Mouse (Mus musculus): ENCODE measurements around the gene Kdm4d. TPM values are rescaled to one million over a fixed set of nuclear protein-coding genes. Genes with fewer than 3 reads are reported as not detected.
"Not testable (repeated sequence)": the region's sequence is repeated elsewhere in the genome, so short reads cannot be mapped to it uniquely, and the experiment has no call there.

Kdm4d gene
- polyA plus RNA-seq, 1 experiment from 2014 or later, result 0.74 TPM

- not testable (repeated sequence) for H3K36me3 ChIP-seq (replicated peaks; ENCODE audit: control insufficient read depth, insufficient read depth); ATAC-seq (ENCODE audit: low FRiP score); H3K4me2 ChIP-seq (replicated peaks); H3K9me3 ChIP-seq (ENCODE audit: control insufficient read depth, low read length); H3K27ac ChIP-seq; H3K4me1 ChIP-seq (replicated peaks; ENCODE audit: control insufficient read depth, insufficient read depth, low read length); DNase-seq (ENCODE audit: low spot score); H3K4me3 ChIP-seq (replicated peaks; ENCODE audit: low read length); H3K9ac ChIP-seq; H3K27me3 ChIP-seq (ENCODE audit: control insufficient read depth, insufficient read depth, low read length)
- 84% methylated on average over 12 of the region's 12 CpGs for WGBS
Observed at GRCm38 (mm10) chr9:14463668-14464067, 36.6 kb downstream of the Kdm4d start.

GRCm38 (mm10) chr9:14462536-14462935 lies 37.7 kb downstream of the Kdm4d start:
- H3K9ac ChIP-seq; ATAC-seq (ENCODE audit: low FRiP score); H3K4me1 ChIP-seq (replicated peaks; ENCODE audit: control insufficient read depth, insufficient read depth, low read length); H3K36me3 ChIP-seq (replicated peaks; ENCODE audit: control insufficient read depth, insufficient read depth); H3K27me3 ChIP-seq (ENCODE audit: control insufficient read depth, insufficient read depth, low read length); H3K4me3 ChIP-seq (replicated peaks; ENCODE audit: low read length); H3K9me3 ChIP-seq (ENCODE audit: control insufficient read depth, low read length); H3K27ac ChIP-seq; DNase-seq (ENCODE audit: low spot score); H3K4me2 ChIP-seq (replicated peaks): not testable (repeated sequence)
- 94% methylated on average over 1 of the region's 1 CpGs for WGBS

DNA sequence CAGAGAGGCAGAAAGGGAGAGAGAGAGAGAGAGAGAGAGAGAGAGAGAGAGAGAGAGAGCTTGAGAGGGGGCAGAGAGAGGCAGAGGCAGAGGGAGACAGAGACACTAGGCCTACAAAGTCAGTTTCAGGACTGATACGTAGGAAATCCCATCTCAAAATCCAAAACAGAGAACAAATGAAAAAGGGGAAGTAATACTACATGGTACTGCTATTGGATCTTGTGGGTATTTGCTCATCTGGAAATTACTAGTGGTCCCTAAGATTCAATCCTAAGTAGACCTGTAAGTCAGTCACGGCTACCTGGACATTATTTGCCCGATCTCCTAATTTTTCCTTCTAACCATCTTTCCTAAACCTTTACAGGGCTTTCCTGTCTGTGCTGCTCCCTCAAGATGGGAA lies 44.0 kb downstream of the Kdm4d start:
- no peak for DNase-seq (ENCODE audit: low spot score)
- Histone ChIP-seq H3K9ac (no peak overlapping the region), H3K27me3 (ENCODE audit: control insufficient read depth, insufficient read depth, low read length) (no peaks in the 10 kb centered on the region), H3K4me2 (replicated peaks) (no peak overlapping the region), H3K9me3 (ENCODE audit: control insufficient read depth, low read length) (no peaks in the 10 kb centered on the region), H3K36me3 (replicated peaks; ENCODE audit: control insufficient read depth, insufficient read depth) (no peaks in the 10 kb centered on the region), H3K4me1 (replicated peaks; ENCODE audit: control insufficient read depth, insufficient read depth, low read length) (no peaks in the 10 kb centered on the region), H3K27ac (no peak overlapping the region), H3K4me3 (replicated peaks; ENCODE audit: low read length) (no peak overlapping the region)
- WGBS, result 99% methylated on average over 3 of the region's 3 CpGs
- no peak for ATAC-seq (ENCODE audit: low FRiP score)

- H3K36me3 ChIP-seq (replicated peaks; ENCODE audit: control insufficient read depth, insufficient read depth); H3K4me1 ChIP-seq (replicated peaks; ENCODE audit: control insufficient read depth, insufficient read depth, low read length); ATAC-seq (ENCODE audit: low FRiP score); H3K9me3 ChIP-seq (ENCODE audit: control insufficient read depth, low read length); H3K4me2 ChIP-seq (replicated peaks); H3K27me3 ChIP-seq (ENCODE audit: control insufficient read depth, insufficient read depth, low read length); H3K4me3 ChIP-seq (replicated peaks; ENCODE audit: low read length); H3K27ac ChIP-seq; DNase-seq (ENCODE audit: low spot score); H3K9ac ChIP-seq: not testable (repeated sequence)
- 71% methylated on average over 8 of the region's 8 CpGs for WGBS
Observed at GRCm38 (mm10) chr9:14451120-14451519, 49.2 kb downstream of the Kdm4d start.

DNA sequence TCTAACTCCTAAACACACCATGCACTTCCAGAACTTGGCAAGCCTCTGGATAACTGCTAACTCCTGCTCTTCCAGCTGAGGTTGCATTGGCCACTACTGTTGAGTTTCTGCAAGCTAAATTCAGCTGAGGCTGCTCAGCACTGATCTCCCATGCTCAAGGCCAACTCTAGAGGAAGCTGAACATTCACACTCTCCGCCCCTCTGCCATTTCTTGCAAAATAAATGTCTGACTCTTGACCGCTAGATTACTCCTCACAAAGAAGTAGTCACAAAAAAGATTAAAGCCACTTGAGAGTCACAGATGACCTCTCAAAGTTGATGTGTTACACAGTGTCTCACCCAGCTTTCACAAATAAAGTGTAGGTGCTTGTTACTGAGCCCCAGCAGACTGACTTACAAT lies 53.2 kb downstream of the Kdm4d start:
- H3K27ac ChIP-seq; H3K36me3 ChIP-seq (replicated peaks; ENCODE audit: control insufficient read depth, insufficient read depth); DNase-seq (ENCODE audit: low spot score); H3K9me3 ChIP-seq (ENCODE audit: control insufficient read depth, low read length); H3K27me3 ChIP-seq (ENCODE audit: control insufficient read depth, insufficient read depth, low read length); H3K4me1 ChIP-seq (replicated peaks; ENCODE audit: control insufficient read depth, insufficient read depth, low read length); H3K4me3 ChIP-seq (replicated peaks; ENCODE audit: low read length); H3K4me2 ChIP-seq (replicated peaks); H3K9ac ChIP-seq; ATAC-seq (ENCODE audit: low FRiP score): not testable (repeated sequence)
- 96% methylated on average over 2 of the region's 2 CpGs for WGBS

DNA sequence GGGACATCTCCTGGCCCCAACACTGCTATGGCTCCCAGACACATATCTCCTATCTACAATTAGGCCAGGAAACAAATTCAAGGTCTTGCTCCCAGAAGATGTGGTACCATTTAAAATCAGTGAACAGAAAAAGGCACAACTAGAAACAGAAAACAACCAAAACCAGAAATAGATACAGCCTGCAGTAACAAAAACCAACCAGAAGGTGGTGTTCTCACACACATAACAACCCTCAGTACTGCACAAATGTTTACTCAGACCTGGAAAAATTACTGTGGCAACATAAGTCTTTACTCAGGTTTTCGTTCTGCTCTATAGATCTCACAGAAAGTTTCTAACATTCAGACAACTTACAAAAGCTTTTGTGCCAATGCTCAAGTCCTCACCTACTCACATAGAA lies 59.9 kb downstream of the Kdm4d start:
- H3K4me3 ChIP-seq (replicated peaks; ENCODE audit: low read length), result no peak overlapping the region
- no peaks in the 10 kb centered on the region for H3K4me1 ChIP-seq (replicated peaks; ENCODE audit: control insufficient read depth, insufficient read depth, low read length)
- H3K27me3 ChIP-seq (ENCODE audit: control insufficient read depth, insufficient read depth, low read length), result no peaks in the 10 kb centered on the region
- H3K36me3 ChIP-seq (replicated peaks; ENCODE audit: control insufficient read depth, insufficient read depth), result no peaks in the 10 kb centered on the region
- no peak overlapping the region for H3K27ac ChIP-seq
- WGBS, result 95% methylated on average over 1 of the region's 1 CpGs
- H3K4me2 ChIP-seq (replicated peaks), result no peak overlapping the region
- no peak overlapping the region for H3K9ac ChIP-seq
- ATAC-seq (ENCODE audit: low FRiP score), result no peak
- no peaks in the 10 kb centered on the region for H3K9me3 ChIP-seq (ENCODE audit: control insufficient read depth, low read length)
- DNase-seq (ENCODE audit: low spot score), result no peak

- DNase-seq (ENCODE audit: low spot score) (no peak), ATAC-seq (ENCODE audit: low FRiP score) (no peak)
- H3K4me3 ChIP-seq (replicated peaks; ENCODE audit: low read length), result no peak overlapping the region
- H3K9ac ChIP-seq, result no peak overlapping the region
- H3K4me1 ChIP-seq (replicated peaks; ENCODE audit: control insufficient read depth, insufficient read depth, low read length), result no peaks in the 10 kb centered on the region
- no peaks in the 10 kb centered on the region for H3K27me3 ChIP-seq (ENCODE audit: control insufficient read depth, insufficient read depth, low read length)
- WGBS, result 69% methylated on average over 11 of the region's 11 CpGs
- H3K4me2 ChIP-seq (replicated peaks), result no peak overlapping the region
- no peak overlapping the region for H3K27ac ChIP-seq
- H3K36me3 ChIP-seq (replicated peaks; ENCODE audit: control insufficient read depth, insufficient read depth), result no peaks in the 10 kb centered on the region
- no peaks in the 10 kb centered on the region for H3K9me3 ChIP-seq (ENCODE audit: control insufficient read depth, low read length)
Observed at GRCm38 (mm10) chr9:14433252-14433939, 66.9 kb downstream of the Kdm4d start.

Other genes with a start within 250 kb of the Kdm4d start
- gene Sesn3, start 225.4 kb downstream of the Kdm4d start, polyA plus RNA-seq (2014; fragmentation: Nextera tagmentation; extraction: Ambion mirVana), result 23.7 and 26.3 TPM in 2 replicates
- 33.4 and 43.7 TPM in 2 replicates for gene Endod1, start 119.0 kb downstream of the Kdm4d start, polyA plus RNA-seq (2014; fragmentation: Nextera tagmentation; extraction: Ambion mirVana)
- 134 and 145 TPM in 2 replicates for gene Cwc15, start 135 bp upstream of the Kdm4d start, polyA plus RNA-seq (2014; fragmentation: Nextera tagmentation; extraction: Ambion mirVana)
- 10.1 and 10.3 TPM in 2 replicates for gene Amotl1, start 144.6 kb upstream of the Kdm4d start, polyA plus RNA-seq (2014; fragmentation: Nextera tagmentation; extraction: Ambion mirVana)
- gene Piwil4, start 240.3 kb upstream of the Kdm4d start, polyA plus RNA-seq (2014; fragmentation: Nextera tagmentation; extraction: Ambion mirVana), result 0.27 and 0.38 TPM in 2 replicates

All from hindbrain, embryonic 14.5 days (tissue).